Mouse (Mus musculus) kidney, embryonic 14.5 days (tissue): ENCODE measurements around the gene Dnajc8. TPM values are rescaled to one million over a fixed set of nuclear protein-coding genes. Genes with fewer than 3 reads are reported as not detected.

Experiments used
- ATAC-seq: fragments of 200-750 bp; cut with Nextera tagmentation; 2 replicates; pipeline ENCODE4 v1.8.0; 2017; ENCODE audit warnings: moderate number of reproducible peaks, mild to moderate bottlenecking, moderate TSS enrichment, moderate library complexity; ENCODE audit not compliant: low FRiP score, low TSS enrichment
- H3K27ac ChIP-seq: fragments of 300-500 bp; sonication (generic); 2 replicates; pipeline ENCODE4 v1.5.1; 2014; ENCODE audit warnings: low read depth, mild to moderate bottlenecking, low read length, moderate library complexity, mixed read lengths
- H3K27me3 ChIP-seq: fragments of 300-500 bp; sonication (generic); 2 replicates; pipeline ENCODE4 v1.6.1; 2014; ENCODE audit warnings: mild to moderate bottlenecking, low read length; ENCODE audit not compliant: control insufficient read depth, insufficient read depth
- H3K36me3 ChIP-seq: fragments of 300-500 bp; sonication (generic); 2 replicates; pipeline ENCODE4 v1.6.1; 2014; ENCODE audit warnings: low read length, mixed read lengths; ENCODE audit not compliant: control insufficient read depth, insufficient read depth
- H3K4me1 ChIP-seq: fragments of 300-500 bp; sonication (generic); 2 replicates; pipeline ENCODE4 v1.6.1; 2014; ENCODE audit warnings: low read length, mixed read lengths; ENCODE audit not compliant: control insufficient read depth, insufficient read depth
- H3K4me2 ChIP-seq: fragments of 300-500 bp; sonication (generic); replicated peaks from 2 replicates; pipeline ENCODE4 v1.6.1; 2014; ENCODE audit warnings: low read depth, mild to moderate bottlenecking, low read length
- H3K4me3 ChIP-seq: fragments of 300-500 bp; sonication (generic); 2 replicates; pipeline ENCODE4 v1.5.1; 2014; ENCODE audit warnings: mild to moderate bottlenecking, low read length
- H3K9ac ChIP-seq: fragments of 300-500 bp; sonication (generic); 2 replicates; pipeline ENCODE4 v1.6.1; 2014; ENCODE audit warnings: low read depth, mild to moderate bottlenecking, low read length, moderate library complexity
- H3K9me3 ChIP-seq: fragments of 300-500 bp; sonication (generic); 2 replicates; pipeline ENCODE4 v1.6.1; 2016; ENCODE audit warnings: low read length; ENCODE audit not compliant: control insufficient read depth
- WGBS: fragments of 180-500 bp; shearing (Covaris S2); extraction: QIAGEN DNeasy Blood & Tissue Kit; methylation state at CpG from one replicate; pipeline ENCODE4 v1.1.7; 2014; 5-methylcytosine and 5-hydroxymethylcytosine counted together
- polyA plus RNA-seq: library from polyadenylated mRNA; unstranded; fragments of >200 nt; fragmentation: Nextera tagmentation; extraction: Ambion mirVana; gene quantifications from 2 replicates; pipeline ENCODE4 v1.2.1, GENCODE M21; 2014

Gene Dnajc8
- 176 and 238 TPM in 2 replicates for polyA plus RNA-seq

- WGBS, result under 1% methylated on average over 60 of the region's 60 CpGs
- Histone ChIP-seq H3K4me3 (peak within 1 kb of the TSS; percentile 99), H3K27me3 (no peaks in the 10 kb centered on the region), H3K4me2 (peak within 1 kb of the TSS; percentile 83), H3K9me3 (no peaks in the 10 kb centered on the region), H3K4me1 (peaks cover 8% of the 10 kb centered on the region; the same call in 1 of the 2 replicates), H3K27ac (peak within 1 kb of the TSS; percentile 73; the same call in 1 of the 2 replicates), H3K36me3 (peaks cover 34% of the 10 kb centered on the region), H3K9ac (peak within 1 kb of the TSS; percentile 96)
- peak; percentile 80 for ATAC-seq
These were observed at the start of gene Dnajc8 for GRCm38 (mm10) chr4:132535406-132536121. Gene Dnajc8, plus strand, starts transcription at chr4:132535550.

- H3K27ac ChIP-seq, result no peak overlapping the region
- no peak overlapping the region for H3K4me2 ChIP-seq
- H3K4me3 ChIP-seq, result no peak overlapping the region
- H3K27me3 ChIP-seq, result no peaks in the 10 kb centered on the region
- H3K36me3 ChIP-seq, result peaks cover 15% of the 10 kb centered on the region; the same call in 1 of the 2 replicates
- H3K4me1 ChIP-seq, result 0 out of 2 replicates have a peak, but pooled peaks cover 4% of the 10 kb centered on the region
- 81% methylated on average over 3 of the region's 3 CpGs for WGBS
- no peaks in the 10 kb centered on the region for H3K9me3 ChIP-seq
- H3K9ac ChIP-seq, result no peak overlapping the region
- ATAC-seq, result no peak
These were observed 46.8 kb upstream of the Dnajc8 start for GRCm38 (mm10) chr4:132488521-132488920.

DNA sequence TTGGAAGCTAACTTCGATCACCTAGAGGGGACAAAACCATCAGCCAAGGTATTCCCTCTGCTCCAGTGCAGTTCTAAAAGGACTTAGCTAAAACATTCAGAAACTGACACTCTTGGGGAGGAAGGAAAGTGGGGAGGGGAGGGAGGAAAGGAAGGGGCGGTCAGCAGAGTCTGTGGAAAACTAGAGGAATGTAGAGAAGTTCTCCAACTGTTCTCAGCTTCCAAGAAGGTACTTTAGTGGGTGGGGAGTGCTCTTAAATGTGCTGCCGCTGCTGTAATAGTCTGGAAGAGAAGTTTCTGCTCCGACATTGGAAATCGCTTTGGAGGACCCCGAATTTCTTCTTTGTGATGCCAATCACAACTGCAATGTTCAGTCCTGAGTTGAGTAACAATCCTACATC is 46.4 kb upstream of the Dnajc8 start:
- 59% methylated on average over 6 of the region's 6 CpGs for WGBS
- Histone ChIP-seq H3K4me3 (no peak overlapping the region), H3K4me1 (0 out of 2 replicates have a peak, but pooled peaks cover 4% of the 10 kb centered on the region), H3K36me3 (peaks cover 18% of the 10 kb centered on the region; the same call in 1 of the 2 replicates), H3K27ac (no peak overlapping the region), H3K9me3 (no peaks in the 10 kb centered on the region), H3K4me2 (no peak overlapping the region), H3K9ac (no peak overlapping the region), H3K27me3 (no peaks in the 10 kb centered on the region)
- no peak for ATAC-seq

- Histone ChIP-seq H3K9me3 (no peaks in the 10 kb centered on the region), H3K4me1 (0 out of 2 replicates have a peak, but pooled peaks cover 4% of the 10 kb centered on the region), H3K4me3 (no peak overlapping the region), H3K9ac (no peak overlapping the region), H3K36me3 (peaks cover 28% of the 10 kb centered on the region), H3K27ac (no peak overlapping the region), H3K27me3 (no peaks in the 10 kb centered on the region), H3K4me2 (no peak overlapping the region)
- ATAC-seq, result no peak
- WGBS, result 95% methylated on average over 15 of the region's 15 CpGs
These were observed 44.9 kb upstream of the Dnajc8 start for GRCm38 (mm10) chr4:132490273-132491010.

DNA sequence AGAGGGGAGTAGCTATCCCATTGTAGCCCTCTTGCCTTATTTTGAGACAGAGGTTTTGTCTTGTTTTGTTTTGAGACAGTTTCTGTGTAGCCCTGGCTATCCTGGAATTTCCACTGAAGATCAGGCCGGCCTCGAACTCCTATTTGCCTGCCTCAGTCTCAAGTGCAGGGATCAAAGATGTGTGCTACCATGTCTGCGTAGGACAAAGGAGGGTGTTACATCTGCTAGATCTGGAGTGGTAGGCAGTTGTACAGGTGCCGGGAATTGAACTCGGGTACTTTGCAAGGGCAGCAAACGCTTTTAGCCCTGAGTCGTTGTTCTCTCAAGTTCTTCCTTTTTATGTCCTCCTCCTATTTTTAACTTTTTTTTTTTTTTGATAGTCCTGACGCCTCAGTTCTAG is 44.3 kb upstream of the Dnajc8 start:
- WGBS, result 93% methylated on average over 8 of the region's 8 CpGs
- Histone ChIP-seq H3K9ac (no peak overlapping the region), H3K4me2 (no peak overlapping the region), H3K4me1 (0 out of 2 replicates have a peak, but pooled peaks cover 4% of the 10 kb centered on the region), H3K36me3 (peaks cover 28% of the 10 kb centered on the region), H3K27ac (no peak overlapping the region), H3K4me3 (no peak overlapping the region), H3K27me3 (no peaks in the 10 kb centered on the region), H3K9me3 (no peaks in the 10 kb centered on the region)
- no peak for ATAC-seq

- no peak overlapping the region for H3K4me2 ChIP-seq
- H3K27ac ChIP-seq, result no peak overlapping the region
- H3K27me3 ChIP-seq, result no peaks in the 10 kb centered on the region
- H3K36me3 ChIP-seq, result peaks cover 34% of the 10 kb centered on the region
- 0 out of 2 replicates have a peak, but pooled peaks cover 4% of the 10 kb centered on the region for H3K4me1 ChIP-seq
- H3K4me3 ChIP-seq, result no peak overlapping the region
- H3K9ac ChIP-seq, result no peak overlapping the region
- ATAC-seq, result no peak
- 72% methylated on average over 6 of the region's 6 CpGs for WGBS
- no peaks in the 10 kb centered on the region for H3K9me3 ChIP-seq
These were observed 43.6 kb upstream of the Dnajc8 start for GRCm38 (mm10) chr4:132491748-132492147.

DNA sequence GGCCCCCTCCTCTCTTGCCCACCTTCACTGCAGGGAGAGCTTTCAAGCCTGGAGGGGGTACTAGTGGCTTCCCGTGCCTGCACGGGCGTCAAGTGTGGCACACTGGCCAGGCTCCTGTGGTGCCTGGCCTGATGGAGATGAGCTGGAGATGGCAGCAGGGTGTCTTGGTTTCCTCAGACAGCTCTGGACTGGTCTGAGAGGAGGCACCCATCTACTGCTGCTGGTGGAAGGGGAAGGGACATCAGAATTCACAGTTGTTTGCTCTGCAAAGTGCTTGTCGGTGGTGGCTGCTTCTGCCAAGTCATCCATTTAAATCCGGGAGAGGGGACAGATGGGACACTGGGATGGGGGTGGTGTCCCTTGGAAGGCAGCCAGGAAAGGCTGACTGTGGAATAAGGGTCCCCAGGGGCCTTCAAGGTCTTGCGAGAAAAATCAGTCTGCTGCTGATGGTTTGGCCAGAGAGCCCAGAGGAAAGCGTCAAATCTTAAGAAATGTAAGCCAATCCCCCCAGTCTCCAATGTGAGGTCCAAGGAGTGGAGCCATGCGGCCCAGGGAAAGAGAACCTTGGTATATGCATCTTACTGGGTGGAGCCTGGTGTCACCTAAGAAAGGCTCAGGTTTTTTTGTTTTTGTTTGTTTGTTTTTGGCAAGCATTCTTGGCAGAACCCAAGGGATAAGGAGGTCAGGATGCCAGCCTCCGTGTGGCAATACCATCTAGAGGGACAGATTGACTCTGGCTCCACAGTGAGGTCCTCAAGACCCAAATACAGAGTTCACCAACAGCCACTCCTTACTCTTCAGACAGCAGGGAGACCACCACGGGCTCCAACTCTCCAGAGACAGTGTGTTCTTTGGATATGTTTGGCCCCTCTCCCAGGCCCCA is 42.9 kb upstream of the Dnajc8 start:
- no peak overlapping the region for H3K27ac ChIP-seq
- 60% methylated on average over 10 of the region's 10 CpGs for WGBS
- no peak overlapping the region for H3K4me3 ChIP-seq
- ATAC-seq, result no peak
- H3K27me3 ChIP-seq, result no peaks in the 10 kb centered on the region
- 0 out of 2 replicates have a peak, but pooled peaks cover 4% of the 10 kb centered on the region for H3K4me1 ChIP-seq
- no peak overlapping the region for H3K4me2 ChIP-seq
- no peak overlapping the region for H3K9ac ChIP-seq
- H3K36me3 ChIP-seq, result peaks cover 41% of the 10 kb centered on the region
- no peaks in the 10 kb centered on the region for H3K9me3 ChIP-seq

DNA sequence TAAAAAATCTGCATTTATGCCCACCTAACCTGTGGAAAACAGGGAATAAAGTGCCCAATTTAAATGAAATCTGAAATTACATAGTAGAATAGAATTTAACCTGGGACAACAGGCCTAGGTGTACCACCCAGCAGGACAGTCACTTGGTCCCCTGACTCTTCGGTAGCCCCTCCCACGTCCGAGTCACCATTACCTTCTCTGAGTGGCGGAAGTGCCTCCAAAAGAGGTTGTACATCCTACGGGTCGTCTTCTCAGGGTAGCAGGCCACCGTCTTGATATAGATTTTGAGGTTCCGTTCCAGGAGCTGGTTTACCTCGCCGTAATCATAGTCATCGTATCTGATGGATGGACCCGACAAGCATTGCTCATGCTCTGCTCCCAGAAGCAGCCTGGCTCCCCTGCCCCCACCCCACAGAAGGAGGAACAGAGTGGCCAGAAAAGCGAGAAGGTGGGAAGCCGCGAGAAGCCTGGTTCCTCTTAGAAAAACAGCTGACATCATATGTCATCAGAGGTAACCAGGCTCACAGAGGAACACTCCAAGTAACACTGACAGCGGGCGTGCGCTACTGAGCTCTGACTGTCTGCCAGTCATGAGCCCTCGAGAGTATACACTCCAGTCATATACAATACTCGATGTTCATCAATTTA is 41.0 kb upstream of the Dnajc8 start:
- Histone ChIP-seq H3K36me3 (peaks cover 61% of the 10 kb centered on the region), H3K4me1 (0 out of 2 replicates have a peak, but pooled peaks cover 4% of the 10 kb centered on the region), H3K4me2 (no peak overlapping the region), H3K27me3 (no peaks in the 10 kb centered on the region), H3K27ac (no peak overlapping the region), H3K9me3 (no peaks in the 10 kb centered on the region), H3K4me3 (no peak overlapping the region), H3K9ac (no peak overlapping the region)
- WGBS, result 87% methylated on average over 20 of the region's 20 CpGs
- no peak for ATAC-seq
